Mouse (Mus musculus): Measurements from ENCODE around the gene Kcp.

The Kcp gene

GRCm38 (mm10) chr6:29507447-29508309, at the start of gene Kcp:
TSS of gene Kcp (minus strand) at chr6:29507952.
- peak; percentile 22 to 46 for DNase-seq

- no peak for DNase-seq
These were observed 49.4 kb upstream of the Kcp start for GRCm38 (mm10) chr6:29557112-29557511.

- no peak for DNase-seq
These were observed 44.8 kb upstream of the Kcp start for GRCm38 (mm10) chr6:29552526-29552925.

GRCm38 (mm10) chr6:29548086-29548485, 40.3 kb upstream of the Kcp start:
- DNase-seq: no peak

GRCm38 (mm10) chr6:29547582-29547981, 39.8 kb upstream of the Kcp start:
- no peak for DNase-seq

- DNase-seq: no peak
These were observed 37.9 kb upstream of the Kcp start for GRCm38 (mm10) chr6:29545611-29546010.

- no peak for DNase-seq
These were observed 33.2 kb upstream of the Kcp start for GRCm38 (mm10) chr6:29540956-29541355.

- no peak for DNase-seq
These were observed 32.5 kb upstream of the Kcp start for GRCm38 (mm10) chr6:29540223-29540622.

GRCm38 (mm10) chr6:29539502-29539901, 31.8 kb upstream of the Kcp start:
- DNase-seq: no peak

- DNase-seq: no peak
These were observed 29.5 kb upstream of the Kcp start for GRCm38 (mm10) chr6:29537221-29537620.

GRCm38 (mm10) chr6:29536651-29537193, 29.0 kb upstream of the Kcp start:
- DNase-seq: no peak

- DNase-seq: no peak
These were observed 27.6 kb upstream of the Kcp start for GRCm38 (mm10) chr6:29535316-29535715.

- no peak for DNase-seq
These were observed 22.3 kb upstream of the Kcp start for GRCm38 (mm10) chr6:29530050-29530449.

GRCm38 (mm10) chr6:29529444-29529820, 21.7 kb upstream of the Kcp start:
- no peak for DNase-seq

- DNase-seq: peak; percentile 38 to 45
These were observed 21.1 kb upstream of the Kcp start for GRCm38 (mm10) chr6:29528561-29529443.

- DNase-seq: no peak
These were observed 20.4 kb upstream of the Kcp start for GRCm38 (mm10) chr6:29528165-29528505.

GRCm38 (mm10) chr6:29527361-29528164, 19.8 kb upstream of the Kcp start:
- DNase-seq: no peak

GRCm38 (mm10) chr6:29526281-29527251, 18.8 kb upstream of the Kcp start, which contains the start of gene Irf5:
TSS of gene Irf5 (plus strand) at chr6:29526625.
- peak; percentile 53 for DNase-seq

- DNase-seq: peak in 1 of 2 experiments; percentile 47
These were observed 17.5 kb upstream of the Kcp start for GRCm38 (mm10) chr6:29525256-29525655.

- peak; percentile 68 to 75 for DNase-seq
These were observed 16.3 kb upstream of the Kcp start for GRCm38 (mm10) chr6:29524034-29524489.

All from lung, postnatal 4 days (tissue).